In genomic region chr4:32409116-32409880, GRCm38 (mm10) we compare ENCODE assay signal across 14 mouse cellular contexts.
A peak's percentile ranks its signal among the peaks of the same experiment; 100 is the strongest.
DNase-seq lines count a peak whose midpoint lies in the region; ATAC-seq and TF ChIP-seq lines count a peak whose summit lies in the region.
"Had no signal": no experiment of that assay in that cellular context is flagged by ENCODE, and none has a peak within 500 bp of the region (broad histone marks: within the 10 kb centered on the region; RNA-seq: fewer than 3 reads in every experiment).

No protein-coding gene starts in this region.

- H3K27ac ChIP-seq in forebrain, embryonic 15.5 days (replicated peaks): peak overlapping the region; percentile 38; the same call in 1 of the 2 replicates
- H3K27ac ChIP-seq in forebrain, embryonic 10.5 days: no peak overlapping the region
- no peak overlapping the region for H3K27ac ChIP-seq in kidney, adult 2 months (ENCODE audit: insufficient read depth, low read depth, low read length)
- H3K27ac ChIP-seq: hindbrain, embryonic 10.5 days had no signal

- DNase-seq in forebrain, embryonic 10.5 days (ENCODE audit: extremely low spot score, low spot score): no peak
- DNase-seq in kidney, adult 2 months: peak; percentile 29
- no peak for DNase-seq in kidney, adult 18-20 months
- DNase-seq in urinary bladder, postnatal 25 days (ENCODE audit: low spot score): peak; percentile 32
- no peak for DNase-seq in urinary bladder, adult 2 months (ENCODE audit: low spot score)
- peak; percentile 30 to 31 for DNase-seq in urinary bladder, postnatal 36 days (ENCODE audit: low spot score in 2 of 2)
- DNase-seq in natural killer cell, adult 2 months (ENCODE audit: low spot score in 2 of 2): no peak
- DNase-seq: adrenal gland, postnatal 10 days; cerebellum, adult 11 months; embryo, embryonic 11 days; thymus, adult 2 months had no signal

- no peak for TF ChIP-seq CTCF in kidney, adult 2 months (conservative IDR thresholded peaks at IDR 0.05; ENCODE audit: insufficient read depth, insufficient read length, low read depth, low read length)

- no peaks in the 10 kb centered on the region for H3K27me3 ChIP-seq in forebrain, embryonic 15.5 days
- H3K27me3 ChIP-seq in forebrain, embryonic 10.5 days (ENCODE audit: poor library complexity, severe bottlenecking): no peaks in the 10 kb centered on the region
- no peaks in the 10 kb centered on the region for H3K27me3 ChIP-seq in kidney, adult 2 months (replicated peaks; ENCODE audit: control insufficient read depth, insufficient read depth, low read length)

- WGBS in forebrain, embryonic 15.5 days: 66% methylated on average over 9 of the region's 9 CpGs
- WGBS in forebrain, embryonic 10.5 days: 87% methylated on average over 9 of the region's 9 CpGs
- 59% methylated on average over 9 of the region's 9 CpGs for WGBS in kidney, adult 2 months

- no peak overlapping the region for H3K9ac ChIP-seq in forebrain, embryonic 15.5 days (replicated peaks)

- no peak for TF ChIP-seq POLR2A in kidney, adult 2 months (IDR thresholded peaks at IDR 0.05; ENCODE audit: low read depth, low read length)

- 0 out of 2 replicates have a peak, but pooled peaks have one; percentile 40 for ATAC-seq in forebrain, embryonic 15.5 days (replicated peaks)
- ATAC-seq: intestine, postnatal 0 days had no signal

- no peaks in the 10 kb centered on the region for H3K36me3 ChIP-seq in forebrain, embryonic 15.5 days
- H3K36me3 ChIP-seq in forebrain, embryonic 10.5 days (replicated peaks): no peaks in the 10 kb centered on the region
- no peaks in the 10 kb centered on the region for H3K36me3 ChIP-seq in kidney, adult 2 months (ENCODE audit: control insufficient read depth, insufficient read depth, low read length)
- H3K36me3 ChIP-seq: hindbrain, embryonic 10.5 days had no signal

- H3K9me3 ChIP-seq in forebrain, embryonic 15.5 days: no peaks in the 10 kb centered on the region
- H3K9me3 ChIP-seq in forebrain, embryonic 10.5 days: no peaks in the 10 kb centered on the region
- H3K9me3 ChIP-seq: hindbrain, embryonic 10.5 days had no signal

- H3K4me2 ChIP-seq in forebrain, embryonic 15.5 days (replicated peaks): no peak overlapping the region

- H3K4me3 ChIP-seq in forebrain, embryonic 15.5 days: no peak overlapping the region
- H3K4me3 ChIP-seq in forebrain, embryonic 10.5 days: no peak overlapping the region
- H3K4me3 ChIP-seq in kidney, adult 2 months (ENCODE audit: insufficient read depth, low read depth, low read length): no peak overlapping the region
- H3K4me3 ChIP-seq: hindbrain, embryonic 10.5 days had no signal

- peaks cover 41% of the 10 kb centered on the region for H3K4me1 ChIP-seq in forebrain, embryonic 15.5 days
- H3K4me1 ChIP-seq in forebrain, embryonic 10.5 days: peaks cover 7% of the 10 kb centered on the region
- peaks cover 7% of the 10 kb centered on the region for H3K4me1 ChIP-seq in kidney, adult 2 months (ENCODE audit: control insufficient read depth, insufficient read depth, low read length)

Comparison
In these comparisons a context has a peak if more than half of its experiments do, and no peak if none do; other contexts are left out.
1. DNase-seq: peak in kidney, adult 2 months (single experiment), urinary bladder, postnatal 25 days (single experiment) and urinary bladder, postnatal 36 days (2 of 2); none in forebrain, embryonic 10.5 days (single experiment), kidney, adult 18-20 months (single experiment), urinary bladder, adult 2 months (single experiment) and natural killer cell, adult 2 months (0 of 2).